In genomic region chr9:23035306-23035705, GRCm38 (mm10) we compare ENCODE assay signal across 21 mouse cellular contexts.
DNase-seq lines count a peak whose midpoint lies in the region; ATAC-seq and TF ChIP-seq lines count a peak whose summit lies in the region.
"Had no signal": no experiment of that assay in that cellular context is flagged by ENCODE, and none has a peak within 500 bp of the region (broad histone marks: within the 10 kb centered on the region; RNA-seq: fewer than 3 reads in every experiment).

No protein-coding gene starts in this region.

- H3K4me2 ChIP-seq in lung, embryonic 14.5 days = no peak overlapping the region
- no peak overlapping the region for H3K4me2 ChIP-seq in intestine, postnatal 0 days (replicated peaks; ENCODE audit: low read depth)

- DNase-seq in heart, embryonic 10.5 days (ENCODE audit: low spot score) = no peak
- DNase-seq in heart, postnatal 4 days = no peak
- DNase-seq in lung, embryonic 14.5 days = no peak
- DNase-seq in lung, postnatal 14 days = no peak
- DNase-seq in 416B (ENCODE audit: low read depth) = peak; percentile 36
- DNase-seq in thymus, adult 18-20 months = no peak
- DNase-seq: adrenal gland, adult 2 months; cerebellum, adult 8-10 months; gastrocnemius, postnatal 25 days; kidney, postnatal 25 days; liver; lung, adult 18-20 months; right cerebral cortex, postnatal 4 days had no signal

- no peaks in the 10 kb centered on the region for H3K36me3 ChIP-seq in heart, embryonic 10.5 days
- no peaks in the 10 kb centered on the region for H3K36me3 ChIP-seq in lung, embryonic 14.5 days (ENCODE audit: insufficient read depth)
- no peaks in the 10 kb centered on the region for H3K36me3 ChIP-seq in intestine, postnatal 0 days (ENCODE audit: control insufficient read depth, insufficient read depth)
- H3K36me3 ChIP-seq: embryonic facial prominence, embryonic 12.5 days; hindbrain, embryonic 15.5 days; intestine, embryonic 15.5 days had no signal

- WGBS in heart, embryonic 10.5 days = 32% methylated on average over 6 of the region's 6 CpGs
- WGBS in lung, embryonic 14.5 days = 62% methylated on average over 6 of the region's 6 CpGs
- 64% methylated on average over 6 of the region's 6 CpGs for WGBS in intestine, postnatal 0 days

- no peak overlapping the region for H3K9ac ChIP-seq in lung, embryonic 14.5 days
- H3K9ac ChIP-seq in intestine, postnatal 0 days (ENCODE audit: low read depth, low read length) = no peak overlapping the region
- H3K9ac ChIP-seq: hindbrain, embryonic 15.5 days; intestine, embryonic 15.5 days had no signal

- peak overlapping the region; percentile 55; the same call in 1 of the 2 replicates for H3K4me3 ChIP-seq in heart, embryonic 10.5 days
- no peak overlapping the region for H3K4me3 ChIP-seq in lung, embryonic 14.5 days (ENCODE audit: low read depth, low read length)
- no peak overlapping the region for H3K4me3 ChIP-seq in intestine, postnatal 0 days (ENCODE audit: low read depth, low read length)
- H3K4me3 ChIP-seq: erythroblast, embryonic 14.5 days; hindbrain, embryonic 15.5 days; intestine, embryonic 15.5 days had no signal

- ATAC-seq in lung, embryonic 14.5 days (ENCODE audit: insufficient read depth) = no peak
- peak; percentile 36 for ATAC-seq in common myeloid progenitor, adult 5-6 weeks (replicated peaks; ENCODE audit: low read depth, poor library complexity, severe bottlenecking)
- ATAC-seq in intestine, postnatal 0 days = no peak
- ATAC-seq: forebrain, embryonic 13.5 days; intestine, embryonic 15.5 days had no signal

- H3K27me3 ChIP-seq in heart, embryonic 10.5 days (ENCODE audit: insufficient read depth, poor library complexity, severe bottlenecking) = peaks cover 16% of the 10 kb centered on the region
- H3K27me3 ChIP-seq in lung, embryonic 14.5 days (ENCODE audit: insufficient read depth, low read length) = no peaks in the 10 kb centered on the region
- H3K27me3 ChIP-seq in intestine, postnatal 0 days (replicated peaks; ENCODE audit: control insufficient read depth, insufficient read depth, low read length) = no peaks in the 10 kb centered on the region
- H3K27me3 ChIP-seq: hindbrain, embryonic 15.5 days; intestine, embryonic 15.5 days had no signal

- no peak for TF ChIP-seq CTCF in lung, embryonic 14.5 days (IDR thresholded peaks at IDR 0.05; ENCODE audit: low read depth)
- no peak for TF ChIP-seq CTCF in intestine, postnatal 0 days (IDR thresholded peaks at IDR 0.05; ENCODE audit: low read depth)

- H3K27ac ChIP-seq in heart, embryonic 10.5 days = peak overlapping the region; percentile 67; the same call in 1 of the 2 replicates
- H3K27ac ChIP-seq in lung, embryonic 14.5 days (ENCODE audit: low read depth) = peak overlapping the region; percentile 1; the same call in 1 of the 2 replicates
- no peak overlapping the region for H3K27ac ChIP-seq in intestine, postnatal 0 days (ENCODE audit: low read depth, low read length)
- H3K27ac ChIP-seq: embryonic facial prominence, embryonic 12.5 days; forebrain, embryonic 13.5 days; hindbrain, embryonic 15.5 days; intestine, embryonic 15.5 days; stomach, postnatal 0 days had no signal

- H3K9me3 ChIP-seq in heart, embryonic 10.5 days = no peaks in the 10 kb centered on the region
- H3K9me3 ChIP-seq in lung, embryonic 14.5 days (ENCODE audit: low read depth, low read length) = no peaks in the 10 kb centered on the region
- H3K9me3 ChIP-seq in intestine, postnatal 0 days (ENCODE audit: control insufficient read depth) = no peaks in the 10 kb centered on the region
- H3K9me3 ChIP-seq: embryonic facial prominence, embryonic 12.5 days; forebrain, embryonic 13.5 days; hindbrain, embryonic 15.5 days; intestine, embryonic 15.5 days had no signal

- H3K4me1 ChIP-seq in heart, embryonic 10.5 days = peaks cover 32% of the 10 kb centered on the region
- H3K4me1 ChIP-seq in lung, embryonic 14.5 days (ENCODE audit: insufficient read depth) = peaks cover 17% of the 10 kb centered on the region
- no peaks in the 10 kb centered on the region for H3K4me1 ChIP-seq in intestine, postnatal 0 days (replicated peaks; ENCODE audit: control insufficient read depth, insufficient read depth, low read length)
